Mouse (Mus musculus): ENCODE results near the gene Cebpg.

Cebpg gene

GRCm38 (mm10) chr7:35026276-35026630 is 30.1 kb downstream of the Cebpg start:
- no peak for DNase-seq (ENCODE audit: low read depth in 2 of 2, low spot score in 2 of 2)

- peak; percentile 48 to 58 for DNase-seq (ENCODE audit: low read depth in 2 of 2, low spot score in 2 of 2)
Measured at GRCm38 (mm10) chr7:35025409-35026275, 30.7 kb downstream of the Cebpg start.

- DNase-seq (ENCODE audit: low read depth in 2 of 2, low spot score in 2 of 2): no peak
Measured at GRCm38 (mm10) chr7:35024426-35024825, 31.9 kb downstream of the Cebpg start.

- no peak for DNase-seq (ENCODE audit: low read depth in 2 of 2, low spot score in 2 of 2)
Measured at GRCm38 (mm10) chr7:35023251-35023650, 33.1 kb downstream of the Cebpg start.

- no peak for DNase-seq (ENCODE audit: low read depth in 2 of 2, low spot score in 2 of 2)
Measured at GRCm38 (mm10) chr7:35021365-35021764, 35.0 kb downstream of the Cebpg start.

GRCm38 (mm10) chr7:35015252-35015651 is 41.1 kb downstream of the Cebpg start:
- no peak for DNase-seq (ENCODE audit: low read depth in 2 of 2, low spot score in 2 of 2)

- DNase-seq (ENCODE audit: low read depth in 2 of 2, low spot score in 2 of 2): no peak
Measured at GRCm38 (mm10) chr7:35013228-35013627, 43.1 kb downstream of the Cebpg start.

GRCm38 (mm10) chr7:35006661-35007060 is 49.7 kb downstream of the Cebpg start:
- no peak for DNase-seq (ENCODE audit: low read depth in 2 of 2, low spot score in 2 of 2)

GRCm38 (mm10) chr7:35003171-35003737 is 53.1 kb downstream of the Cebpg start:
- DNase-seq (ENCODE audit: low read depth in 2 of 2, low spot score in 2 of 2): no peak

GRCm38 (mm10) chr7:35000839-35001238 is 55.5 kb downstream of the Cebpg start:
- peak in 1 of 2 experiments; percentile 24 for DNase-seq (ENCODE audit: low read depth in 2 of 2, low spot score in 2 of 2)

All from CD8-positive naive resting alpha-beta T cell, adult 2 months (primary cell).